Mouse (Mus musculus): ENCODE data around the gene Vamp5.

Vamp5 gene

GRCm38 (mm10) chr6:72389941-72390771 is 9.9 kb upstream of the Vamp5 start, which contains the start of gene Vamp8:
Gene Vamp8 (minus strand): TSS chr6:72390703.
- no peak for DNase-seq (ENCODE audit: extremely low read depth, low read depth)

- DNase-seq (ENCODE audit: extremely low read depth, low read depth), result peak; percentile 98
These were observed 9.2 kb upstream of the Vamp5 start for GRCm38 (mm10) chr6:72389471-72389940.

DNA sequence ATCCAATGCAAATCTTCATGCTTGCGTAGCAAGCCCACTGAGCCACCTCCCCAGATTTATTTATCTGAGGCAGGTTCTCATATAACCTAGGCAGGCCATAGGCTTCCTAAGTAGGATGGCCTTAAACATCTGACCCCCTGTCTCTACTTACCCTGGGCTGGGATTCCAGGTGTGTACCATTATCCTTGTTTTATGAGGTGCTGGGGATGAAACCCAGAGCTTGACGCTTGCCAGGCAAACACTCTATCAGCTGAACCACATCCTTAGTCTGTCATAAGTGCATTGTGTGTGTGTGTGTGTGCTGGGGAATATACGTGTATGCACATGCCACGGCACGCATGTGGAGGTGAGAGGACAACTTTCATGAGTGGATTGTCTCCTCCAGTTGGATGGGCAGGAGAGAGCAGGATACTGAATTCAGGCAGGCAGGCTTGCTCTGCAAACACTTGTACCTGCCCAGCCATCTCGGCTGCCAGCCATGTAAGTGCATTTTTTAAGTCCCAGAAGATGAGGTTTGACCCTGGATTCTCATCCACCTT is 8.6 kb upstream of the Vamp5 start:
- no peak for DNase-seq (ENCODE audit: extremely low read depth, low read depth)

DNA sequence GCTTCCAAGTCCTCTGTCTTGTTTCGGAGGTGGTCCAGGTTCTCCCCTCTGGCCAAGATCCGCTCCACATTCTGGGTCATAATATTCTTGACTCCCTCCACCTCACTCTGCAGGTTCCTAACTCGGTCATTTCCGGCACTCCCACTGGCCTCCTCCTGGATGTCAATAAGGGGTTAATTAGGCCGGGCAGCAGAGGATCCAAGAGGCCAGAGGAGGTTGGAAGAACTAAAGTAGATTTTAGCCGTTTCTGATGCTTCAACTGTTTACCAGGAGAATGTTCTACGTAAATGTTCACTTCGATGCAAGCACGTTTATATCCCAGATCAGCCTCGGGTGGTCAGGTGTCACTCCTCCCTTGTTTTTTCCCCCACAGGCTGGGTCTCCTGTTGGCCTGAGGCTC is 8.0 kb upstream of the Vamp5 start:
- no peak for DNase-seq (ENCODE audit: extremely low read depth, low read depth)

- no peak for DNase-seq (ENCODE audit: extremely low read depth, low read depth)
These were observed 7.5 kb upstream of the Vamp5 start for GRCm38 (mm10) chr6:72387816-72388215.

GRCm38 (mm10) chr6:72386561-72386960 is 6.3 kb upstream of the Vamp5 start:
- no peak for DNase-seq (ENCODE audit: extremely low read depth, low read depth)

- no peak for DNase-seq (ENCODE audit: extremely low read depth, low read depth)
These were observed 5.0 kb upstream of the Vamp5 start for GRCm38 (mm10) chr6:72385258-72385657.

- DNase-seq (ENCODE audit: extremely low read depth, low read depth), result peak; percentile 97
These were observed 3.7 kb upstream of the Vamp5 start for GRCm38 (mm10) chr6:72383952-72384351.

- DNase-seq (ENCODE audit: extremely low read depth, low read depth), result no peak
These were observed 3.0 kb upstream of the Vamp5 start for GRCm38 (mm10) chr6:72383142-72383820.

DNA sequence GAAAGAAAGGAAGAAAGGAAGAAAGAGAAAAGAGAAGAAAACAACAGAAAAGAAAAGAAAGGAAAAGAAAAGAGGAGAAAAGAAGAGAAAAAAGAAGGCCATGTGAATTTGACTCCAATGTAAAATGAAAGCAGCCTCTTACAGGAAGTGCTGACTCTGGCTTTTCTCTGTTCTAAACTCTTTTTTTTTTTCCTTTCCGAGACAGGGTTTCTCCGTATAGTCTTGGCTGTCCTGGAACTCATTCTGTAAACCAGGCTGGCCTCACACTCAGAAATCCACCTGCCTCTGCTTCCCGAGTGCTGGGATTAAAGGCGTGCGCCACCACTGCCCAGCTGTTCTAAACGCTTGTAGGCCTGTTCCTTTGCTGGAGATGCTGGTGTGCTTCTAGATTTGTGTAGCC is 2.2 kb upstream of the Vamp5 start:
- no peak for DNase-seq (ENCODE audit: extremely low read depth, low read depth)

DNA sequence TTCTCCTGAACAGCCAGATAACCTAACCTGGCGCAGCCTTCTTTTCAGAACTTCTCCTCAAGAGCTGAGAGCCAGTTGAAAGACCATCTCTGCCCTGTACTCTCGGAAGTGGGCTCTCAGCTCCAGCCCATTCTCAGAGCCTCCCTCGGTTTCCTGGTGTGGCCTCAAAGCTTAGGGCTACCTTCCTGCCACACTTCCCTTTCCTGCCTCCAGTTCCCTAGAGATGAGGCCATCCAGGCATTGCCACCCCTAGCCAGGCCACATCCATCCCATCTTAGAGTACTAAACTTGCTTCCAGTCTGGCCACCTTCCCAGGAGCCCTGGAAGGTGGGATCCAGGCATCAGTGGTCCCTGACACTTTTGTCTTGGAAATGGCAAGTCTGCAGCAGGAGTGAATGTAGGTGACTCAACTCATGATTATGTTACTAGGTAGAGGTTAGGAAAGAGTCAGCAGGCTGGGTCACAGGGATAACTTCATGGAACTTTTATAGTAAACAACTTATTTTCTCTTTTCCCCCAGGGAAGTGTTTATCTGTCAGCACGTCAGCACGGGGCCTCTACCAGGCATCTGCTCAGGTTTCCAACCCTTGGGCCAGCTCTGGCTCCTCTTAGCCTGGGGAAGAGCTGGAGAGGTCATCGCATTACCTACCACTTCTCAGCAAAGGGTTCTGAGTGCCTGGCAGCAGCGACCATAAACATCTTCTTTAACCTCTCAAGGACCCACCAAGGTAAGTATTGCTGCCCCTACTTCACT is 714 bp downstream of the Vamp5 start:
- no peak for DNase-seq (ENCODE audit: extremely low read depth, low read depth)

DNA sequence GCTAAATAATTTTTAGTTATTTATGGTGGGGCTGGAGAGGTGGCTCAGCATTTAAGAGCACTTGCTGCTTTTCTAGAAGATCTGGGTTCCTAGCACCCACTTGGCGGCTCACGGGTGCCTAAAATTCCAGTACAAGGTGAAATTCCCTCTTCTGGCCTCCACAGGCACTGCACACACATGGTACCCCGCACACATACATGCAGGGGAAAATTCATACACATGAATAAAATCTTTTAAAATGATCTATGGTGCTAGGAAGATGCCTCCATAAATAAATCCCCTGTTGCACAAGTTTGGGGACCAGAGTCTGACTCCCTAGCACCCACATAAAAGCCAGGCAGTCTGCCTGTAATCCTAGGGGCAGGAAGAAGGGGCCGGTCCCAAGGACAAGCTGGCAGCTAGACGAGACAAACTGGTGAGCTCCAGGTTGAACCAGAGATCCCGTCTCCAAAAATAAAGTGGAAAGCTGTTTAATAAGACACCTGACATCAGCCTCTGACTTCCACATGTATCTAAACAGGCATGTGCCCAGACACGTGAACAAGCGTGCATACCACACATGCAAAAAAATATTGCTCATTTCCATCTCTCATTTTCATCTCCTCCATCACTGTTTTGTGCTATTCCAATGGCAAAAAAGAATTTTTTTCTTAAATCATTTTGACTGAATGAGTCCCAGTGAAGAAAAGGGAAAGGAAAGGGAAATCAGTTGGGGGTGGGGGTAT is 1.6 kb downstream of the Vamp5 start:
- no peak for DNase-seq (ENCODE audit: extremely low read depth, low read depth)

- peak; percentile 75 for DNase-seq (ENCODE audit: extremely low read depth, low read depth)
These were observed 5.3 kb downstream of the Vamp5 start for GRCm38 (mm10) chr6:72374820-72375563.

- no peak for DNase-seq (ENCODE audit: extremely low read depth, low read depth)
These were observed 6.1 kb downstream of the Vamp5 start for GRCm38 (mm10) chr6:72374206-72374605.

GRCm38 (mm10) chr6:72373184-72373583 is 7.1 kb downstream of the Vamp5 start:
- DNase-seq (ENCODE audit: extremely low read depth, low read depth), result no peak

DNA sequence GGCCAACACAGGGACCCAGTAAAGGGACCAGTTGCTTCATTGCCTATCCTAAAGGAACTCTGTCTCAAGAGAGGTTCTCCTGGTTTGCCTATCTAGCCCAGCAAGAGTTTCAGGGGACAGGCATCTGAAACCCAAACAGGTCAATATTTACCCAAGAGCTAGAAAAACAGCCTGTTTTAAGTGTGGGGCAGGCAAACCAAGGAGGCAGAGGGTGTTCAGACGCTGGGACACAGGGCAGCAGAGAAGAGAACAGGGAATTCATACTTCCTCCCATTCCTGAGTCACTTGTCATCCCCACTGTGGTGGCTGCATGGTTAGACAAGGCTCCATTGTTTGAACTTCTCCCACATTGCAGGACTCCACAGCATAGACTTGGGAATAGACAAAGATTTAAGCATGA is 8.7 kb downstream of the Vamp5 start:
- DNase-seq (ENCODE audit: extremely low read depth, low read depth), result no peak

- DNase-seq (ENCODE audit: extremely low read depth, low read depth), result no peak
These were observed 9.1 kb downstream of the Vamp5 start for GRCm38 (mm10) chr6:72371147-72371546.

DNA sequence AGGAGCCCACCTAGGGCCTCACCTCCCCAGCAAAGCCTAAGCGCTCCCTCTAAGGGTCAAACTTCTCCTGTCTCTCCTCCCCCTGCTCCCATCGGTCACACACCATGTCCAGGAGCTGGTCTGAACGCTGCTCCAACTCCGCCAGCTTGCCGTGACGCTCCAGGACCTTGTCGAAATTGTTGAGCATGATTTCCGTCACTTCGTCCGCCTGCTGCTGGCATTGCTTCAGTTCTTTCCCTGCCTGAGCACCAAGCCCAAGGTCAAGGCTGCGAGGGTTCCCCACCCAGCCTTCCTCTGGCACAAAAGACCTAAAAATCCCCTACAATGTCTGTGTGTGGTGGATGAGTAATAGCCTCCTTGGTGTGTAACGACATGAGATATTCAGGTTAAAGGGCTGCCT is 10.2 kb downstream of the Vamp5 start:
- no peak for DNase-seq (ENCODE audit: extremely low read depth, low read depth)

- no peak for DNase-seq (ENCODE audit: extremely low read depth, low read depth)
These were observed 10.7 kb downstream of the Vamp5 start for GRCm38 (mm10) chr6:72369557-72369956.

DNA sequence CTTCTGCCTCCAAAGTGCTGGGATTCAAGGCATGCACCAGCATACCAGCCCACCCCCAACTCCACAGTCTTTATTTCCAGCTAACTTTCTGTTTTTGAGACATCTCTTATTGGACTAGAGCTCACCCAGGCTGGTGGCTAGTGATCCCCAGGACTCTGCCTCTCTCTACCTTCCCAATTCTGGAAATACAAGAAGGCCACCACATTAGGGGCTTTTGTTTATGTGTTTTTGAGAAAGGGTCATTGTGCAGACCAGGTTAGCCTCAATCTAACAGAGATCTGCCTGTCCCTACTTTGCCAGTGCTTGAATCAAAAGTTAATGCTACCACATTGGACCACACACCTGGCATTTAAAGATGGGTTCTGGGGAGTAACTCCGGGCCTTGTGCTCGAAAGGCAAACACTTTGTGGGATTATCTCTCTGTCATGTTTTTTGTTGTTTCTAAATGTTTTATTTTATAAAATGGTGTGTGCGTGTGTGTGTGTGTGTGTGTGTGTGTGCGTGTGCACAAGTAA is 12.8 kb downstream of the Vamp5 start:
- no peak for DNase-seq (ENCODE audit: extremely low read depth, low read depth)

All from MEL-GATA-1-ER (cell line).